Mouse (Mus musculus) lung, adult 2 months (tissue): ENCODE measurements at regions not wholly inside any gene's neighbourhood (a gene's known extent, or its start where the extent isn't known, plus 50 kb on each side); places are given as distances from the start of the nearest gene placed in this dataset.

Experiments
- DNase-seq: peaks from one replicate; pipeline ENCODE4 v3.0.0; 2022
- H3K4me1 ChIP-seq: fragments of 200-500 bp; 2 replicates; pipeline ENCODE4 v1.6.1; 2011; ENCODE audit warnings: low read length; ENCODE audit not compliant: control insufficient read depth, insufficient read depth
- H3K4me3 ChIP-seq: fragments of 200-500 bp; replicated peaks from 2 replicates; pipeline ENCODE3; 2011; ENCODE audit warnings: low read depth, mild to moderate bottlenecking, control low read depth, low read length; ENCODE audit errors: extremely low read depth
- CTCF ChIP-seq: fragments of 200-500 bp; IDR thresholded peaks from 2 replicates; pipeline ENCODE4 v1.5.1; 2011; ENCODE audit warnings: mild to moderate bottlenecking, low read length, control low read depth; ENCODE audit not compliant: insufficient read depth
- POLR2A ChIP-seq: fragments of 200-500 bp; IDR thresholded peaks from 2 replicates; pipeline ENCODE4 v1.6.1; 2011; ENCODE audit warnings: low read depth, mild to moderate bottlenecking, control low read depth, low read length, borderline replicate concordance; ENCODE audit errors: extremely low read depth
- WGBS: fragments of 180-500 bp; shearing (Covaris S2); methylation state at CpG from one replicate; pipeline ENCODE4 v1.1.7; 2018; 5-methylcytosine and 5-hydroxymethylcytosine counted together

GRCm38 (mm10) chr16:29706996-29707395 lies 127.9 kb downstream of the Opa1 start:
- Histone ChIP-seq H3K4me1 (no peaks in the 10 kb centered on the region), H3K4me3 (no peak overlapping the region)
- 98% methylated on average over 4 of the region's 4 CpGs for WGBS
- no peak for TF ChIP-seq CTCF
- no peak for TF ChIP-seq POLR2A
- DNase-seq, result no peak

DNA sequence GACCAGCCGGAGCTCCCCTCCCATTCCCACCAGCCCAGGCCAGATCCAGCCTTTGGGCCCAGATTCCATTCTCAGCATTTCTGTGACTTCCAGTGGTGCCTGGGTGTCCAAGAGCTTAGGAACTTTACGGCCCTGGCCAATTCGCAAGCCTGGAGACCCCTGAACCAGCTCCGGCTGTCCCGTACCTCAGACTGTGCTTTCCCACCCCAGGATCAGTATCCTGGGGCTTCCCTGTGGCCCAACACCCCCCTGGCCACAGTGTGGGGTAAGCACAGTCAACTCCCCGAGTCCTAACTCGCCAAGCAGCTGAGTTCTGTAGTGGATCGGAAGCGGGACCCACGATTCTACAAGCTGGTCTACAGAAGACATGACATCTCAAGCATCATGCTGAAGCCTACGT lies 128.5 kb downstream of the Opa1 start:
- DNase-seq, result no peak
- H3K4me1 ChIP-seq, result no peaks in the 10 kb centered on the region
- TF ChIP-seq CTCF (no peak), POLR2A (no peak)
- 95% methylated on average over 11 of the region's 11 CpGs for WGBS
- no peak overlapping the region for H3K4me3 ChIP-seq

GRCm38 (mm10) chr16:29709072-29709471 lies 129.9 kb downstream of the Opa1 start:
- 43% methylated on average over 4 of the region's 4 CpGs for WGBS
- DNase-seq, result no peak
- H3K4me1 ChIP-seq, result no peaks in the 10 kb centered on the region
- no peak overlapping the region for H3K4me3 ChIP-seq
- TF ChIP-seq CTCF (no peak), POLR2A (no peak)

GRCm38 (mm10) chr16:29711386-29711785 lies 132.3 kb downstream of the Opa1 start:
- DNase-seq, result no peak
- TF ChIP-seq CTCF (no peak), POLR2A (no peak)
- Histone ChIP-seq H3K4me1 (no peaks in the 10 kb centered on the region; the same call in none of the 2 replicates), H3K4me3 (no peak overlapping the region)

DNA sequence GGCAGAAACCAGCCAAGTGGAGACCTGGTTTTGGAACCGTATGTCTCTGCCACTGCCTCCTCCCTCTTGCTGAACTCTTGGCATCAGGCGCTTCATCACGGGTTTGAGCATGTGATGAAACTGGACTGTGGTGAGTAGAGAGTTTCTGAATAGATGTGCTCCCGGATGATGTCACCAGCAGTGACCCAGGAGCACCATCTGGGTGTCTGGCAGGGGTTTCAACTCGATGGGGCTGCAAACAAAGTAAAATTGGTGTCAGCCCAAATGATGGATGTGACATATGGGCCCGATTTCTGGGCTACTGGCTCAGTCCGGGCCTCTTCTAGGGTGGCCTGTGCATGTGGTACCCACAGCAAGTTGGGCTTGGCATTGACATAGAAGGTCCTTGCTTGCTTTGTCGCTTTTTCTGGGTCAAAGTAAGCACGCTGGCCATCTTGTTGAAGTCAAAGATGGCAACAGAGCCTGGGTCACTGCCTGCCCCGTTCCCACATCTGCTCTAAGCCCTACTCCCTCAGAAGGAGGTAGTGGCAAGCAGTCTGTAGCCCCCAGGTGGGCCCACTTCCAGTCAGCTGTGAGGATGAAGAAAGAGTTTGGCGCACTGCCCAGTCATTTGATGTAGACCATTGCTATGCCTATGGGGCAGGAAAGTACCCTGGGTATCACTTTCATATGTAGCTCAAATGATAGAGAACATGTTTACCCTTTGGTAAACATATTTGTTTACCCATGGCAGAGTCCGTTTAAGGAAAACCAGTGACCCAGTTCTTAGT lies 133.0 kb downstream of the Opa1 start:
- DNase-seq, result no peak
- 75% methylated on average over 12 of the region's 12 CpGs for WGBS
- Histone ChIP-seq H3K4me1 (no peaks in the 10 kb centered on the region; the same call in none of the 2 replicates), H3K4me3 (no peak overlapping the region)
- TF ChIP-seq CTCF (no peak), POLR2A (no peak)

- no peaks in the 10 kb centered on the region; the same call in none of the 2 replicates for H3K4me1 ChIP-seq
- no peak for DNase-seq
- WGBS, result 35% methylated on average over 10 of the region's 10 CpGs
- H3K4me3 ChIP-seq, result no peak overlapping the region
- no peak for TF ChIP-seq POLR2A
- no peak for TF ChIP-seq CTCF
These were observed 135.5 kb downstream of the Opa1 start for GRCm38 (mm10) chr16:29714612-29715127.

DNA sequence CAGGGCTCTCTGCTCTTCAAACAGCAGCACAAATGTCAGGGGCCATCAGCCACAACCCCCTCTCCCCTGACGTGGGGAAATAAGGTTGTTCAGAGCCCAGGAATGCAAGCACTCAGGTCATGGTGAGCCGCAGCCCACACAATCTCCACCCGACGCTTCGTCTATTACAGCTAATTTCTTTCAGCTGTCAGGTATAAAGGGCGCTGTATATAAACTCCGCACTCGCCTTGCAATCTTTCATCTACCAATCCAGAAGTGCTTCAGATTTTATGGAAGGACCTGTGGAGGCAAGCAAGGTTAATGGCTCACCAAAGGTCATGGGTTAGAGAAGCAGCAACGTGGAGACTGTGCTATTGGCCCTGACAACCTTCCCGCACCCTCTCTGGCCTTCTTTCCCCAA lies 139.8 kb downstream of the Opa1 start:
- DNase-seq, result no peak
- Histone ChIP-seq H3K4me3 (no peak overlapping the region), H3K4me1 (no peaks in the 10 kb centered on the region; the same call in none of the 2 replicates)
- 64% methylated on average over 10 of the region's 10 CpGs for WGBS
- no peak for TF ChIP-seq CTCF

- no peak overlapping the region for H3K4me3 ChIP-seq
- WGBS, result 87% methylated on average over 23 of the region's 23 CpGs
- no peaks in the 10 kb centered on the region; the same call in 1 of the 2 replicates for H3K4me1 ChIP-seq
- TF ChIP-seq CTCF (no peak), POLR2A (no peak)
- DNase-seq, result no peak
These were observed 140.7 kb downstream of the Opa1 start for GRCm38 (mm10) chr16:29719571-29720451.

DNA sequence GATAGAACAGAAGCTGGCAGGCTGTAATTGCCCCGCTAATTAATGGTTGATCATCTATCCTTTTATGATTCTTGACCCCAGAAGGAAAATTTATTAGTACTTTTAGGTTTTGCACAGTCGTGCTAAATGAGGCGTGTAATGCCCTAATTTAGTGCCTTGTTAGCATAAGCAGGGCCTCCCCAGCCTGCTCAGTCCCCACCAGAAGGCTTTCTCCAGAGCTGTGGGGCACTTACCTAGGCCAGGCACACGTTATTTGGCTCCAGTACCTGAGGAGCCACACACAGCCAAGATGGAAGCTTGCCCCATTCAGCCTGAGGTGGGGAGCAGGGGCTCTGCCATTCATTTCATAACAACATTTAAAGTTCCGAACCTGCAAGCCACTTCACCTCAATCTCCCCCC lies 146.0 kb downstream of the Opa1 start:
- Histone ChIP-seq H3K4me1 (no peaks in the 10 kb centered on the region; the same call in 1 of the 2 replicates), H3K4me3 (no peak overlapping the region)
- TF ChIP-seq CTCF, result no peak
- TF ChIP-seq POLR2A, result no peak
- DNase-seq, result no peak
- WGBS, result 93% methylated on average over 5 of the region's 5 CpGs
